In the genomic region with DNA sequence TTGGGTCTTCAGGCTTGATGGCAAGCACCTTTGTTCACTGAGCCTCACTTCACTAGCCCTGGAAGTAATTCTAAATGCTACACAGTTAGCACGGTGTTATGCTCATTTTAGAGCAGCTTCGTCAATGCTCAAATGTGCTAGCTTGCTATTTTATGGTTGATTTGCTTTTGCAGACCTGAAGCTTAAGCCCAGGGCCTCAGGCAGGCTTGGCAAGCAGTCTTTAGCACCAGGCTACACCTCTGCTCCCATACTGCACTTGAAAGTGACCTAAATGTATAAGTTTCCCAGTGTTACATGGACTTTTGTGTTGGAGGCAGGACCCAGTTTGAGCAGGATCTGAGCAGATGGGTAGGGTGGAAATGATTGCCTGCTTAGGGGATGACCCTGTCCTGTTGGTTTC, we compare ENCODE assay signal across 26 mouse cellular contexts.
A peak's percentile ranks its signal among the peaks of the same experiment; 100 is the strongest.
DNase-seq lines count a peak whose midpoint lies in the region; ATAC-seq and TF ChIP-seq lines count a peak whose summit lies in the region.
"Had no signal": no experiment of that assay in that cellular context is flagged by ENCODE, and none has a peak within 500 bp of the region (broad histone marks: within the 10 kb centered on the region; RNA-seq: fewer than 3 reads in every experiment).

No protein-coding gene starts in this region.

- H3K9me3 ChIP-seq in liver, embryonic 12.5 days (replicated peaks), result no peaks in the 10 kb centered on the region
- H3K9me3 ChIP-seq: embryonic facial prominence, embryonic 13.5 days; forebrain, embryonic 13.5 days; G1E; hindbrain, embryonic 10.5 days; limb, embryonic 15.5 days; midbrain, embryonic 15.5 days; neural tube, embryonic 12.5 days had no signal

- H3K27me3 ChIP-seq in liver, adult 2 months (ENCODE audit: control insufficient read depth, insufficient read depth, low read length), result no peaks in the 10 kb centered on the region
- H3K27me3 ChIP-seq in liver, embryonic 12.5 days (replicated peaks), result no peaks in the 10 kb centered on the region
- H3K27me3 ChIP-seq: embryonic facial prominence, embryonic 13.5 days; forebrain, embryonic 13.5 days; limb, embryonic 15.5 days; midbrain, embryonic 15.5 days; neural tube, embryonic 12.5 days had no signal

- ATAC-seq in liver, embryonic 12.5 days, result no peak
- no peak for ATAC-seq in inflammation-experienced regulatory T-cells, adult 6 months
- ATAC-seq: forebrain, embryonic 13.5 days; hindbrain, postnatal 0 days; lung, postnatal 0 days; midbrain, embryonic 15.5 days had no signal

- H3K4me3 ChIP-seq in liver, adult 2 months (ENCODE audit: insufficient read depth, low read depth, low read length), result no peak overlapping the region
- no peak overlapping the region for H3K4me3 ChIP-seq in liver, embryonic 12.5 days
- H3K4me3 ChIP-seq: embryonic facial prominence, embryonic 13.5 days; erythroblast, embryonic 14.5 days; forebrain, embryonic 13.5 days; hindbrain, embryonic 10.5 days; limb, embryonic 15.5 days; midbrain, embryonic 15.5 days; neural tube, embryonic 12.5 days had no signal

- peaks cover 57% of the 10 kb centered on the region for H3K79me2 ChIP-seq in liver, adult 2 months (ENCODE audit: control insufficient read depth, insufficient read depth, low read length)

- TF ChIP-seq POLR2A in liver, adult 2 months (IDR thresholded peaks at IDR 0.05; ENCODE audit: extremely low read depth, insufficient read depth, low read length), result no peak

- peak; percentile 45 for DNase-seq in kidney, adult 11 months
- DNase-seq in kidney, postnatal 4 days, result no peak
- no peak for DNase-seq in liver, adult 2 months (ENCODE audit: extremely low read depth, low read depth, low spot score)
- no peak for DNase-seq in liver
- no peak for DNase-seq in testis, postnatal 10 days (ENCODE audit: low spot score)
- DNase-seq: adrenal gland, adult 8-10 months; cerebellum, adult 18-20 months; cerebellum, postnatal 25 days; layer of hippocampus, adult 9-11 months; left cerebral cortex, postnatal 4 days; right cerebral cortex, postnatal 14 days; thymus, postnatal 14 days had no signal

- no peak overlapping the region for H3K4me2 ChIP-seq in liver, embryonic 12.5 days
- H3K4me2 ChIP-seq: embryonic facial prominence, embryonic 13.5 days; forebrain, embryonic 13.5 days; heart, embryonic 11.5 days; limb, embryonic 15.5 days; midbrain, embryonic 15.5 days; neural tube, embryonic 12.5 days had no signal

- WGBS in liver, adult 2 months, result 74% methylated on average over 2 of the region's 2 CpGs
- 80% methylated on average over 2 of the region's 2 CpGs for WGBS in liver, embryonic 12.5 days (ENCODE audit: insufficient replicate concordance)

- no peak for TF ChIP-seq CTCF in liver, adult 2 months (IDR thresholded peaks at IDR 0.05; ENCODE audit: low read depth, low read length)

- peak overlapping the region; percentile 59 for H3K27ac ChIP-seq in liver, adult 2 months (replicated peaks; ENCODE audit: insufficient read depth, low read depth, low read length)
- H3K27ac ChIP-seq in liver, embryonic 12.5 days, result peak overlapping the region; percentile 77
- H3K27ac ChIP-seq: embryonic facial prominence, embryonic 13.5 days; forebrain, embryonic 13.5 days; hindbrain, embryonic 10.5 days; hindbrain, postnatal 0 days; limb, embryonic 15.5 days; macrophage; midbrain, embryonic 15.5 days; neural tube, embryonic 12.5 days had no signal

- H3K36me3 ChIP-seq in liver, adult 2 months (ENCODE audit: control insufficient read depth, insufficient read depth, low read length), result no peaks in the 10 kb centered on the region
- H3K36me3 ChIP-seq in liver, embryonic 12.5 days, result no peaks in the 10 kb centered on the region
- H3K36me3 ChIP-seq: embryonic facial prominence, embryonic 13.5 days; hindbrain, embryonic 10.5 days; limb, embryonic 15.5 days; midbrain, embryonic 15.5 days; neural tube, embryonic 12.5 days had no signal

- H3K4me1 ChIP-seq in liver, adult 2 months (ENCODE audit: control insufficient read depth, insufficient read depth, low read length), result peaks cover 66% of the 10 kb centered on the region
- peaks cover 98% of the 10 kb centered on the region for H3K4me1 ChIP-seq in liver, embryonic 12.5 days
- H3K4me1 ChIP-seq: forebrain, embryonic 13.5 days; midbrain, embryonic 15.5 days; neural tube, embryonic 12.5 days had no signal

- no peak overlapping the region for H3K9ac ChIP-seq in liver, adult 2 months (ENCODE audit: low read depth, low read length)
- H3K9ac ChIP-seq in liver, embryonic 12.5 days, result peak overlapping the region; percentile 9; the same call in 1 of the 2 replicates
- H3K9ac ChIP-seq: embryonic facial prominence, embryonic 13.5 days; forebrain, embryonic 13.5 days; limb, embryonic 15.5 days; midbrain, embryonic 15.5 days; neural tube, embryonic 12.5 days had no signal
